Mouse (Mus musculus): ENCODE data around the gene Manba. TPM values are rescaled to one million over a fixed set of nuclear protein-coding genes. Genes with fewer than 3 reads are reported as not detected.

Gene Manba
- 26.5 TPM for polyA plus RNA-seq (2014; fragmentation: Illumina TruSeq; extraction: RNeasy Lipid Tissue Mini Kit (QIAGEN cat#74804); ENCODE audit: low read depth, low replicate concordance)

GRCm38 (mm10) chr3:135485128-135485899 lies at the start of gene Manba:
Manba (plus strand) TSS chr3:135485611.

GRCm38 (mm10) chr3:135437758-135438495 lies 47.5 kb upstream of the Manba start, which contains the start of gene Ube2d3:
Ube2d3 (plus strand) TSS chr3:135438149.

Other genes with a start within 250 kb of the Manba start
- gene Bdh2, start 204.4 kb upstream of the Manba start, polyA plus RNA-seq (2014; fragmentation: Illumina TruSeq; extraction: RNeasy Lipid Tissue Mini Kit (QIAGEN cat#74804); ENCODE audit: low read depth, low replicate concordance) = 6.0 TPM
- gene Slc9b2, start 177.9 kb upstream of the Manba start, polyA plus RNA-seq (2014; fragmentation: Illumina TruSeq; extraction: RNeasy Lipid Tissue Mini Kit (QIAGEN cat#74804); ENCODE audit: low read depth, low replicate concordance) = 2.1 TPM
- gene Slc9b1, start 137.6 kb upstream of the Manba start, polyA plus RNA-seq (2014; fragmentation: Illumina TruSeq; extraction: RNeasy Lipid Tissue Mini Kit (QIAGEN cat#74804); ENCODE audit: low read depth, low replicate concordance) = 4.1 TPM
- 41.8 TPM for gene Cisd2, start 61.7 kb upstream of the Manba start, polyA plus RNA-seq (2014; fragmentation: Illumina TruSeq; extraction: RNeasy Lipid Tissue Mini Kit (QIAGEN cat#74804); ENCODE audit: low read depth, low replicate concordance)
- gene Ube2d3, start 47.5 kb upstream of the Manba start, polyA plus RNA-seq (2014; fragmentation: Illumina TruSeq; extraction: RNeasy Lipid Tissue Mini Kit (QIAGEN cat#74804); ENCODE audit: low read depth, low replicate concordance) = 244 TPM
- 40.8 TPM for gene Nfkb1, start 205.9 kb downstream of the Manba start, polyA plus RNA-seq (2014; fragmentation: Illumina TruSeq; extraction: RNeasy Lipid Tissue Mini Kit (QIAGEN cat#74804); ENCODE audit: low read depth, low replicate concordance)

Data from adipose tissue, adult 10 weeks (tissue).